Mouse (Mus musculus) brain, embryonic 14.5 days (tissue): ENCODE measurements around the gene Srrm3.

Experiments used
- CTCF ChIP-seq: fragments of 200-500 bp; IDR thresholded peaks from 2 replicates; pipeline ENCODE4 v1.5.1; 2012; ENCODE audit warnings: inconsistent platforms, mild to moderate bottlenecking, moderate library complexity, borderline replicate concordance; ENCODE audit not compliant: insufficient read depth, insufficient read length; ENCODE audit errors: extremely low read depth
- POLR2A ChIP-seq: fragments of 200-500 bp; IDR thresholded peaks from 2 replicates; pipeline ENCODE4 v1.6.1; 2012; ENCODE audit warnings: mild to moderate bottlenecking, inconsistent platforms, borderline replicate concordance; ENCODE audit not compliant: poor library complexity, insufficient read depth, insufficient read length, severe bottlenecking; ENCODE audit errors: extremely low read depth

GRCm38 (mm10) chr5:135818491-135818890, 11.8 kb downstream of the Srrm3 start:
- TF ChIP-seq POLR2A (no peak), CTCF (no peak)
